Mouse (Mus musculus): ENCODE data around the gene Tbrg1.

DNA sequence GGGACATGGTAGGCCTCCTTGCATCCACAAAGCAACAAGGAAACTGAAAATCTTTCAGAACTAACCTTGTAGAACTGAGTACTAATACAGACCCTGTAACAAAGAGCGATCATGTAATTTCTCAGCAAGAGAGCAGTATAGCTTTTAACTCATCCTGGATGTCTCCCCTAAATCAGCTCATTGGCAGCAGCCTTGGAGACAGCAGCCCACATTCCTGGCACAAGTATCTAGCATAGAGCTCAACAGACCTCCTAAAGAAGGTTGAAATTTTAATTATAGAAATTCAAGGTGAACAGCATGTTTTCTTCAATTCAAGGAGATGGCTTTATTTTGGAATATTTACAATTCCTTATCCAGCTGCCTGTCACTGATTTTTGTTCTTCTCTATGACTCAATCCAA, 24.0 kb upstream of the Tbrg1 start:
- TF ChIP-seq GATA1 (IDR thresholded peaks at IDR 0.05; ENCODE audit: low read length) (no peak), TAL1 (IDR thresholded peaks at IDR 0.05; ENCODE audit: low read length) (no peak)
